Mouse (Mus musculus) CD4-positive naive resting alpha-beta T cell, adult 76 days (primary cell): Measurements from ENCODE around the gene Cript. TPM values are rescaled to one million over a fixed set of nuclear protein-coding genes. Genes with fewer than 3 reads are reported as not detected.

Experiments used
- total RNA-seq: library from RNA; stranded (reverse); gene quantifications from one replicate; pipeline ENCODE4 v1.2.4, GENCODE M21; 2023

Gene Cript
- total RNA-seq: 77.9 TPM

GRCm38 (mm10) chr17:87025269-87025949, at the start of gene Cript, which contains the start of gene Pigf:
Gene Cript (plus strand): TSS chr17:87025550.
Gene Pigf (minus strand): TSS chr17:87025406.

Other genes with a start within 250 kb of the Cript start
- not detected for gene Tmem247, start 108.2 kb upstream of the Cript start, total RNA-seq
- not detected for gene Atp6v1e2, start 77.7 kb upstream of the Cript start, total RNA-seq
- 6.7 TPM for gene Rhoq, start 62.5 kb upstream of the Cript start, total RNA-seq
- gene Pigf, start 144 bp upstream of the Cript start, total RNA-seq: 7.8 TPM
- gene Socs5, start 82.1 kb downstream of the Cript start, total RNA-seq: 15.6 TPM
- gene Mcfd2, start 240.4 kb downstream of the Cript start, total RNA-seq: 13.2 TPM